Mouse (Mus musculus) forebrain, embryonic 14.5 days (tissue): ENCODE measurements around the gene Sinhcaf. TPM values are rescaled to one million over a fixed set of nuclear protein-coding genes. Genes with fewer than 3 reads are reported as not detected.

Experiments used
- ATAC-seq: fragments of 200-750 bp; cut with Nextera tagmentation; 2 replicates; pipeline ENCODE4 v1.8.0; 2017; ENCODE audit warnings: mild to moderate bottlenecking, moderate library complexity
- DNase-seq: peaks from one replicate; pipeline ENCODE4 v3.0.0-alpha.2; 2015; ENCODE audit warnings: low spot score
- H3K27ac ChIP-seq: fragments of 300-500 bp; sonication (generic); 2 replicates; pipeline ENCODE4 v1.5.1; 2014; ENCODE audit warnings: low read depth, mild to moderate bottlenecking, control low read depth, low read length, moderate library complexity
- H3K27me3 ChIP-seq: fragments of 300-500 bp; sonication (generic); replicated peaks from 2 replicates; pipeline ENCODE4 v1.6.1; 2014; ENCODE audit warnings: low read length, control low read depth, mixed read lengths; ENCODE audit not compliant: control insufficient read depth, insufficient read depth
- H3K36me3 ChIP-seq: fragments of 300-500 bp; sonication (generic); 2 replicates; pipeline ENCODE4 v1.6.1; 2014; ENCODE audit warnings: low read length, control low read depth; ENCODE audit not compliant: control insufficient read depth, insufficient read depth
- H3K4me1 ChIP-seq: fragments of 300-500 bp; sonication (generic); 2 replicates; pipeline ENCODE4 v1.6.1; 2014; ENCODE audit warnings: antibody characterized with exemption, low read length, control low read depth; ENCODE audit not compliant: control insufficient read depth, insufficient read depth
- H3K4me2 ChIP-seq: fragments of 300-500 bp; sonication (generic); 2 replicates; pipeline ENCODE4 v1.6.1; 2014; ENCODE audit warnings: mild to moderate bottlenecking, control low read depth, low read length
- H3K4me3 ChIP-seq: fragments of 300-500 bp; sonication (generic); 2 replicates; pipeline ENCODE4 v1.5.1; 2014; ENCODE audit warnings: low read depth, low read length, control low read depth
- H3K9ac ChIP-seq: fragments of 300-500 bp; sonication (generic); 2 replicates; pipeline ENCODE4 v1.6.1; 2014; ENCODE audit warnings: mild to moderate bottlenecking, low read length, control low read depth, moderate library complexity
- H3K9me3 ChIP-seq: fragments of 300-500 bp; sonication (generic); replicated peaks from 2 replicates; pipeline ENCODE4 v1.6.1; 2016; ENCODE audit warnings: low read length, control low read depth, mixed read lengths; ENCODE audit not compliant: control insufficient read depth
- WGBS: fragments of 180-500 bp; shearing (Covaris S2); extraction: QIAGEN DNeasy Blood & Tissue Kit; methylation state at CpG from one replicate; pipeline ENCODE4 v1.1.7; 2014; 5-methylcytosine and 5-hydroxymethylcytosine counted together
- polyA plus RNA-seq: library from polyadenylated mRNA; unstranded; fragments of >200 nt; fragmentation: Nextera tagmentation; extraction: Ambion mirVana; gene quantifications from 2 replicates; pipeline ENCODE4 v1.2.1, GENCODE M21; 2014

Sinhcaf gene
- polyA plus RNA-seq, 1 experiment from 2014 or later = 152 TPM

DNA sequence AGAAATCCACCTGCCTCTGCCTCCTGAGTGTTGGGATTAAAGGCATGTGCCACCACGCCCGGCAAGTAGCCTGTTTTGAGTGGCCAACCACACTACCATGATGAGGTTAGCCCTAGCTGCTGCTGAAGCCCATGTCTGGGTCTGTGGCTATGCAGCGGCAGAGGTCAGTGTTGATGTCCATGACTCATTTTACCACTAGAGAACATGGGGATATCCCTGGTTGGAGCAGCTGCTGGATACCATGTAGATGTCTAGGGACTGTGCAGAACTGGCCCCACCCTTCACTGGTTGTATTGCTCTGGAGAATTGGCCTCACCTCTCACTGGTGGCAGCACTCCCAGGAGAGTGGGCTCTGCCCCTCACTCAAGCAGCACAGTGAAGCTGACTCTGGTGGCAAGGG, 28.8 kb upstream of the Sinhcaf start:
- H3K4me3 ChIP-seq = no peak overlapping the region
- H3K36me3 ChIP-seq = no peaks in the 10 kb centered on the region
- H3K4me1 ChIP-seq = no peaks in the 10 kb centered on the region
- H3K9ac ChIP-seq = no peak overlapping the region
- 89% methylated on average over 3 of the region's 3 CpGs for WGBS
- H3K9me3 ChIP-seq = no peaks in the 10 kb centered on the region
- ATAC-seq (no peak), DNase-seq (no peak)
- H3K4me2 ChIP-seq = no peak overlapping the region
- H3K27ac ChIP-seq = no peak overlapping the region
- no peaks in the 10 kb centered on the region for H3K27me3 ChIP-seq

DNA sequence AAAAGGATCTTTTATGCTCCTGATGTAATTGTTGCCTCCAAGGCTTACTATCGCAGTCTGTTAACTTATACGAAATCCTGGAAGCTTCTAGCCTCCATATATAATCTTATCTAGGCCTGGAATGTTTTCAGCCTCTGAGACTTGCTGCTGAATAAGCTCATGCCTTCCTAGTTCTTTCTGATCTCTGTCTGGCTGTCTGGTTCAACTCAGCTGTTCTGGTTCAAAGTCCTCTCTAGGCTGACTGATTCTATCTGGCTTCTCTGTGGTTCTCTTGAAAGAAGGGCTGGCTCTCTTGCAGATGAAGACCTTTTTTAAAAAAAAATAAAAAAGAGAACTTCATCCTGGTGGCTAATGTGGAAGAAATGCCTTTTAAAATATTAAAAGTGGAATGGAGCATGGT, 26.6 kb upstream of the Sinhcaf start:
- Histone ChIP-seq H3K4me1 (no peaks in the 10 kb centered on the region), H3K9me3 (no peaks in the 10 kb centered on the region), H3K4me3 (no peak overlapping the region), H3K27me3 (no peaks in the 10 kb centered on the region), H3K36me3 (no peaks in the 10 kb centered on the region), H3K27ac (no peak overlapping the region), H3K4me2 (no peak overlapping the region), H3K9ac (no peak overlapping the region)
- WGBS = 81% methylated on average over 2 of the region's 2 CpGs
- ATAC-seq (no peak), DNase-seq (no peak)

DNA sequence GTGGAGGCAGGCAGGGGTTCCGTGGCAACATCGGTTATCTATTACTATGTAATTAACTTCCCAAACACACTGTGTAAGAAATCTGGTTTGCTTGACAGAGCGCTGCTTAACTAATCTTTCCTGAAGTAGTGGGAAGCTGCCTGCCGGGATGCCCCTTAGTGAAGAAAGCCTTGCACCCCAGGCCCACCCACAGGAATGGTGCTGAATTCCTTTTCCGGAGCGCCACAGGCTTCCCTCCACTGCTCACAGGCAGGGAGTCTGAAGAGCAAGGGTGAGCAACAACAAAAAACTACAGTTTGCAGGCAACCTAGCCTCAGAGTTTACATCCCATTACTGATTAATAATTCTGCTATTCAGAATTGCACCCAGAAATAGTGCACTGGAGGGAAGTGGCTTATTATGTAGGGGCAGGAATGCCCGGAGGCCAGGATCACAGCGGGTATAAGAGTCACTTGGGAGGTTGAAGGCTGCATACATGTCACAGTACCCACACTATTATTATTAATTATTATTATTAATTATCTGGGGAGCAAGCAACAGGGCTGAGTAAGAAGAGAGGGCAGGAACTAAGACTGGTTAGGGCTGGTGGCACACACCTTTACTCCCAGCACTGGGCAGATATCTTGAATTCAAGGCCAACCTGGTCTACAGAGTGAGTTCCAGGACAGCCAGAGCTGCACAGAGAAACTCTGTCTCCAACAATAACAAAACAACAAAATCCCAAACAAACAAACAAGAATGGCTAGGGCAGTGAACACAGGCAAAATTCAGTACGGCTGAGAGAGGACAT, 26.0 kb upstream of the Sinhcaf start:
- ATAC-seq (no peak), DNase-seq (no peak)
- Histone ChIP-seq H3K36me3 (no peaks in the 10 kb centered on the region), H3K4me3 (no peak overlapping the region), H3K27me3 (no peaks in the 10 kb centered on the region), H3K4me1 (no peaks in the 10 kb centered on the region), H3K9me3 (no peaks in the 10 kb centered on the region), H3K27ac (no peak overlapping the region), H3K9ac (no peak overlapping the region), H3K4me2 (no peak overlapping the region)
- WGBS = 18% methylated on average over 9 of the region's 9 CpGs

DNA sequence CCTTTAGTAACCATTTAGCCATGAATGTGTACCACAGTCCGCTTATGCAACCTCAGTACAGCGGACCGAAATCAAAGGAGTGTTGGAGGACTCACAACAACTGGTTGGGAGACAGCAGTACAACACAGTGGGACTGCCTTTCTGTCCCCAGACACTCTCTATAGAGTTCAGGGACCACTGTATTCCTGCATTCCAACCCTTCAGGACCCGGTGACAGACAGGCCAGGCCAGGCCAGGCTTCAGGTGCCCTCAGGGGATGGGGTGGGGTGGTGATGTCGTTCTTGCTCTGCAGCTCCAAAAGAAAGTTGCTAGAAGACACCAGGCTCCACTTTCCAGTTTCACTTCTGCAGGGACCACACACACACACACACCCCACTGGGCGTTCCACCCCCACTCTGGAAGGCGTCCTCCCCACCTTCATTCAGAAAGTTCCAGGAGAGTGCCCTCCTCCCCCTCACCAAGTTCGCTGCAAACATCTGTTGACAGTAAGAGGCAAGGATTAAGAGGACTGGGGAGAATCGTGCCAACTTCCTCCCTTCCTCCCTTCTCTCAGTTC, 25.2 kb upstream of the Sinhcaf start:
- Histone ChIP-seq H3K36me3 (no peaks in the 10 kb centered on the region), H3K9me3 (no peaks in the 10 kb centered on the region), H3K4me2 (no peak overlapping the region), H3K9ac (no peak overlapping the region), H3K4me1 (no peaks in the 10 kb centered on the region), H3K27ac (no peak overlapping the region), H3K27me3 (no peaks in the 10 kb centered on the region), H3K4me3 (no peak overlapping the region)
- WGBS = 31% methylated on average over 9 of the region's 9 CpGs
- DNase-seq (no peak), ATAC-seq (no peak)

- 36% methylated on average over 1 of the region's 1 CpGs for WGBS
- Histone ChIP-seq H3K27me3 (no peaks in the 10 kb centered on the region), H3K4me2 (no peak overlapping the region), H3K9me3 (no peaks in the 10 kb centered on the region), H3K4me3 (no peak overlapping the region), H3K27ac (no peak overlapping the region), H3K9ac (no peak overlapping the region), H3K36me3 (no peaks in the 10 kb centered on the region), H3K4me1 (no peaks in the 10 kb centered on the region)
- no peak for ATAC-seq
- DNase-seq = no peak
These were observed 15.0 kb upstream of the Sinhcaf start for GRCm38 (mm10) chr6:148961285-148961684.

DNA sequence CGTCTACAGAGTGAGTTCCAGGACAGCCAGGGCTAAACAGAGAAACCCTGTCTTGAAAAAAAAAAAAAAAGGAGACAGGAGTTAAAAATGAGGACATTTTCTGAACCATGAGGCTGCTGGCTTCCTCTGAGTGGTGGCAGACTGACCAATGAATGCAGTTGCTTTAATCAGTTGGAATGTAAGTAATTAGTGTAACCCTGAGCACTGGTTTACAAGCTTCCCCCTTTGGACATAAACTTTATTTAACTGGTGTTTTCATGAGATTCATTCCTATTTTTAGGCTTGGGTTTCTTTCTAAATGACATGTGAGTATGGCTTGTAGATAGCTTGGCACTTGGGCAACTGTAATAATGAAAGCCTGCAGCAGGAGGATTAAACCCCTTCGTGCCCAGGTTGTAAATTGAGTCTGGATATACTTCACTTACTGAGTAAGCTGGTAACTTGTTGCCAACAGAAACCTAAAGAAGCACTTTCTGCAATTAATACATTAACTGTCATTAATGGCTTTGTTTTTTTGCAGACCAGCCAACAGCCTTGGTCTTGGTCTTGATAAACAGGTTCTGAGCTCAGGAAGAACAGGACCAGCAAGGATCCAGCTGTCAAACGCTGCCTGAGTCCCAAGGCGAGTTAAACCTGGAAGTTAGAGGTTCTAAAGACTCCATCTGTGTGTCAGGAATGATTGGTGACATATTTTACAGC, 13.4 kb upstream of the Sinhcaf start:
- no peak for DNase-seq
- no peak for ATAC-seq
- no peaks in the 10 kb centered on the region for H3K27me3 ChIP-seq
- 61% methylated on average over 4 of the region's 4 CpGs for WGBS
- H3K36me3 ChIP-seq = no peaks in the 10 kb centered on the region
- H3K27ac ChIP-seq = no peak overlapping the region
- H3K9ac ChIP-seq = no peak overlapping the region
- H3K4me1 ChIP-seq = no peaks in the 10 kb centered on the region
- H3K4me2 ChIP-seq = no peak overlapping the region
- no peaks in the 10 kb centered on the region for H3K9me3 ChIP-seq
- H3K4me3 ChIP-seq = no peak overlapping the region

DNA sequence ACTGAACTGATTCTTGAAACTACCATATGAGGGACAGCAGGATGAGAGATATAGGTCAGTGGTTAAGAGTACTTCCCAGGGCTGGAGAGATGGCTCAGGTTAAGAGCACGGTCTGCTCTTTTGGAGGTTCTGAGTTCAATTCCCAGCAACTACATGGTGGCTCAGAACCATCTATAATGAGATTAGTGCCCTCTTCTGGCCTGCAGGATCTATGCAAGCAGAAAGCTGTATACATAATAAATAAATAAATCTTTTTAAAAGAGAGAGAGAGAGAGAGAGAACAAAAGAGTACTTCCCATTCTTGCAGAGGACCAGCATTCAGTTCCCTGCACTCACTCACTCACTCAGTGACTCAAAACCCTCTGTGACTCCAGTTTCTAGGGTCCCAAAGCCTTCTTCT, 12.4 kb upstream of the Sinhcaf start:
- no peaks in the 10 kb centered on the region for H3K27me3 ChIP-seq
- DNase-seq (no peak), ATAC-seq (no peak)
- H3K9ac ChIP-seq = no peak overlapping the region
- H3K9me3 ChIP-seq = no peaks in the 10 kb centered on the region
- no peak overlapping the region for H3K4me2 ChIP-seq
- H3K27ac ChIP-seq = no peak overlapping the region
- no peaks in the 10 kb centered on the region for H3K36me3 ChIP-seq
- 100% methylated on average over 1 of the region's 1 CpGs for WGBS
- no peaks in the 10 kb centered on the region for H3K4me1 ChIP-seq
- no peak overlapping the region for H3K4me3 ChIP-seq

GRCm38 (mm10) chr6:148957046-148957445, 10.8 kb upstream of the Sinhcaf start:
- DNase-seq (no peak), ATAC-seq (no peak)
- no peaks in the 10 kb centered on the region for H3K27me3 ChIP-seq
- H3K4me3 ChIP-seq = no peak overlapping the region
- no peaks in the 10 kb centered on the region for H3K4me1 ChIP-seq
- H3K9me3 ChIP-seq = no peaks in the 10 kb centered on the region
- 95% methylated on average over 3 of the region's 3 CpGs for WGBS
- H3K27ac ChIP-seq = no peak overlapping the region
- no peaks in the 10 kb centered on the region for H3K36me3 ChIP-seq
- H3K9ac ChIP-seq = no peak overlapping the region
- no peak overlapping the region for H3K4me2 ChIP-seq
